9 mouse cellular contexts compared by ENCODE assay signal in genomic region chr17:71234041-71234594, GRCm38 (mm10).
"Had no signal": no experiment of that assay in that cellular context is flagged by ENCODE, and none has a peak within 500 bp of the region (broad histone marks: within the 10 kb centered on the region; RNA-seq: fewer than 3 reads in every experiment).

No protein-coding gene starts in this region.

- H3K4me1 ChIP-seq: limb, embryonic 12.5 days; neural tube, embryonic 12.5 days had no signal

- H3K9me3 ChIP-seq: limb, embryonic 12.5 days; neural tube, embryonic 12.5 days had no signal

- H3K4me2 ChIP-seq: limb, embryonic 12.5 days; neural tube, embryonic 12.5 days had no signal

- H3K27me3 ChIP-seq: limb, embryonic 12.5 days; neural tube, embryonic 12.5 days had no signal

- H3K27ac ChIP-seq: layer of hippocampus, adult 2 months; limb, embryonic 12.5 days; neural tube, embryonic 12.5 days; stomach, postnatal 0 days had no signal

- H3K4me3 ChIP-seq: layer of hippocampus, adult 2 months; limb, embryonic 12.5 days; neural tube, embryonic 12.5 days had no signal

- DNase-seq: kidney, adult 18-20 months; kidney, postnatal 10 days; kidney, postnatal 4 days; midbrain, embryonic 14.5 days; thymus, postnatal 4 days had no signal

- H3K9ac ChIP-seq: limb, embryonic 12.5 days; neural tube, embryonic 12.5 days had no signal
